Mouse (Mus musculus) MEL (cell line): ENCODE measurements around the gene Hdhd3. TPM values are rescaled to one million over a fixed set of nuclear protein-coding genes. Genes with fewer than 3 reads are reported as not detected.

Source experiments
- DNase-seq: peaks from one replicate; pipeline ENCODE4 v3.0.0; 2011; ENCODE audit warnings: low read depth, low spot score
- H3K27ac ChIP-seq: 2 replicates; pipeline ENCODE4 v1.5.1; 2012; ENCODE audit warnings: low read depth, mild to moderate bottlenecking, control low read depth, low read length, moderate library complexity; ENCODE audit not compliant: control insufficient read depth
- H3K27me3 ChIP-seq, 2 experiments: fragments of 150-350 bp in 1 of 2; sonication (generic) in 1 of 2; 2 replicates each; pipeline ENCODE4 v1.6.1; 2012; ENCODE audit warnings: low read length in 2 of 2, mild to moderate bottlenecking in 2 of 2, improper control_type of control experiment in 1 of 2, moderate library complexity in 1 of 2; ENCODE audit not compliant: insufficient read depth in 2 of 2, control insufficient read depth in 1 of 2
- H3K36me3 ChIP-seq, 2 experiments: 2 replicates each; pipeline ENCODE4 v1.6.1; 2012 to 2014; ENCODE audit warnings: low read length in 2 of 2, improper control_type of control experiment in 1 of 2, inconsistent platforms in 1 of 2, mild to moderate bottlenecking in 1 of 2; ENCODE audit not compliant: insufficient read depth in 2 of 2, control insufficient read depth in 1 of 2
- H3K4me1 ChIP-seq, 2 experiments: fragments of 150-350 bp in 1 of 2; sonication (generic) in 1 of 2; 2 replicates each; pipeline ENCODE4 v1.6.1; 2012; ENCODE audit warnings: low read length in 2 of 2, improper control_type of control experiment in 1 of 2, mild to moderate bottlenecking in 1 of 2; ENCODE audit not compliant: insufficient read depth in 2 of 2, control insufficient read depth in 1 of 2
- H3K4me3 ChIP-seq, 2 experiments: fragments of 150-350 bp in 1 of 2; sonication (generic) in 1 of 2; 2 replicates each; pipeline ENCODE4 v1.5.1; 2012; ENCODE audit warnings: low read depth in 2 of 2, low read length in 2 of 2, mild to moderate bottlenecking in 2 of 2, moderate library complexity in 2 of 2, control low read depth in 1 of 2, improper control_type of control experiment in 1 of 2; ENCODE audit not compliant: control insufficient read depth in 1 of 2, insufficient read depth in 1 of 2
- H3K79me2 ChIP-seq: 2 replicates; pipeline ENCODE4 v1.6.1; 2012; ENCODE audit warnings: mild to moderate bottlenecking, low read length, moderate library complexity; ENCODE audit not compliant: control insufficient read depth, poor library complexity, insufficient read depth
- H3K9ac ChIP-seq: 2 replicates; pipeline ENCODE4 v1.6.1; 2012; ENCODE audit warnings: low read depth, mild to moderate bottlenecking, control low read depth, low read length, moderate library complexity; ENCODE audit not compliant: control insufficient read depth, poor library complexity, severe bottlenecking
- H3K9me3 ChIP-seq: fragments of 150-350 bp; sonication (generic); replicated peaks from 2 replicates; pipeline ENCODE4 v1.6.1; 2012; ENCODE audit warnings: mild to moderate bottlenecking, low read length, improper control_type of control experiment, moderate library complexity; ENCODE audit not compliant: insufficient read depth
- BHLHE40 ChIP-seq: IDR thresholded peaks from 2 replicates; pipeline ENCODE4 v1.6.1; 2012; ENCODE audit warnings: low read depth, mild to moderate bottlenecking, inconsistent platforms, low read length, improper control_type of control experiment, borderline replicate concordance
- CTCF ChIP-seq, 3 experiments: IDR thresholded peaks in 2 of 3; conservative IDR thresholded peaks in 1 of 3; 2 replicates each; pipeline ENCODE4 v1.5.1; 2011 to 2012; ENCODE audit warnings: low read length in 3 of 3, low read depth in 2 of 3, mild to moderate bottlenecking in 2 of 3, improper control_type of control experiment in 1 of 3, inconsistent platforms in 1 of 3, mixed read lengths in 1 of 3, moderate library complexity in 1 of 3; ENCODE audit not compliant: control insufficient read depth in 1 of 3, insufficient read depth in 1 of 3, poor library complexity in 1 of 3, severe bottlenecking in 1 of 3
- ETS1 ChIP-seq: IDR thresholded peaks from 2 replicates; pipeline ENCODE4 v1.6.1; 2012; ENCODE audit warnings: low read depth, mild to moderate bottlenecking, inconsistent platforms, low read length, improper control_type of control experiment, moderate library complexity
- JUND ChIP-seq: IDR thresholded peaks from 2 replicates; pipeline ENCODE4 v1.6.1; 2011; ENCODE audit warnings: low read depth, mild to moderate bottlenecking, improper control_type of control experiment, low read length
- KAT2A ChIP-seq: conservative IDR thresholded peaks from 2 replicates; pipeline ENCODE4 v1.6.1; 2012; ENCODE audit warnings: low read depth, low read length, improper control_type of control experiment, inconsistent platforms
- MAFK ChIP-seq: IDR thresholded peaks from 2 replicates; pipeline ENCODE4 v1.6.1; 2011; ENCODE audit warnings: low read depth, mild to moderate bottlenecking, low read length, improper control_type of control experiment, borderline replicate concordance
- MYC ChIP-seq: IDR thresholded peaks from 2 replicates; pipeline ENCODE4 v1.6.1; 2011; ENCODE audit warnings: low read depth, mild to moderate bottlenecking, low read length, improper control_type of control experiment, moderate library complexity
- NELFE ChIP-seq: IDR thresholded peaks from 2 replicates; pipeline ENCODE4 v1.6.1; 2011; ENCODE audit warnings: low read depth, low read length, improper control_type of control experiment
- POLR2AphosphoS2 ChIP-seq: IDR thresholded peaks from 2 replicates; pipeline ENCODE4 v1.6.1; 2011; ENCODE audit warnings: low read length, improper control_type of control experiment
- RAD21 ChIP-seq: IDR thresholded peaks from 2 replicates; pipeline ENCODE4 v1.6.1; 2011; ENCODE audit warnings: mild to moderate bottlenecking, low read depth, low read length, improper control_type of control experiment
- SIN3A ChIP-seq: IDR thresholded peaks from 2 replicates; pipeline ENCODE4 v1.6.1; 2012; ENCODE audit warnings: low read length, improper control_type of control experiment, inconsistent platforms
- SMC3 ChIP-seq: IDR thresholded peaks from 2 replicates; pipeline ENCODE4 v1.6.1; 2011; ENCODE audit warnings: low read depth, low read length, improper control_type of control experiment
- TBP ChIP-seq: IDR thresholded peaks from 2 replicates; pipeline ENCODE4 v1.8.0; 2011; ENCODE audit warnings: low read depth, low read length, improper control_type of control experiment
- TCF12 ChIP-seq: IDR thresholded peaks from 2 replicates; pipeline ENCODE4 v1.6.1; 2014; ENCODE audit warnings: low read depth, mild to moderate bottlenecking, inconsistent platforms, low read length, improper control_type of control experiment, moderate library complexity
- USF1 ChIP-seq: IDR thresholded peaks from 2 replicates; pipeline ENCODE4 v1.6.1; 2014; ENCODE audit warnings: low read depth, mild to moderate bottlenecking, inconsistent platforms, low read length, improper control_type of control experiment, moderate library complexity
- ZC3H11A ChIP-seq: IDR thresholded peaks from 2 replicates; pipeline ENCODE4 v1.6.1; 2012; ENCODE audit warnings: low read depth, mild to moderate bottlenecking, inconsistent platforms, low read length, improper control_type of control experiment
- ZNF384 ChIP-seq: IDR thresholded peaks from 2 replicates; pipeline ENCODE4 v1.6.1; 2012; ENCODE audit warnings: low read depth, mild to moderate bottlenecking, inconsistent platforms, low read length, improper control_type of control experiment
- polyA plus RNA-seq, 2 experiments: library from polyadenylated mRNA; stranded (reverse) in 1 of 2; unstranded in 1 of 2; fragments of >175 nt in 1 of 2; fragments of >200 nt in 1 of 2; gene quantifications; 2 replicates each; pipeline versions ENCODE4 v1.2.1 to v1.2.4; 2012; ENCODE audit warnings: low replicate concordance in 2 of 2, low read depth in 1 of 2; ENCODE audit not compliant: insufficient read length in 2 of 2, insufficient read depth in 1 of 2, missing spikeins in 1 of 2
- total RNA-seq: library from RNA; depleted of rRNA; stranded (reverse); fragments of 300-350 nt; gene quantifications from 2 replicates; pipeline ENCODE4 v1.2.3, GENCODE M21; 2012; rRNA removed

Hdhd3 gene
- total and polyA plus RNA-seq, 3 experiments = 3.5 to 6.0 TPM; not detected in 1

DNA sequence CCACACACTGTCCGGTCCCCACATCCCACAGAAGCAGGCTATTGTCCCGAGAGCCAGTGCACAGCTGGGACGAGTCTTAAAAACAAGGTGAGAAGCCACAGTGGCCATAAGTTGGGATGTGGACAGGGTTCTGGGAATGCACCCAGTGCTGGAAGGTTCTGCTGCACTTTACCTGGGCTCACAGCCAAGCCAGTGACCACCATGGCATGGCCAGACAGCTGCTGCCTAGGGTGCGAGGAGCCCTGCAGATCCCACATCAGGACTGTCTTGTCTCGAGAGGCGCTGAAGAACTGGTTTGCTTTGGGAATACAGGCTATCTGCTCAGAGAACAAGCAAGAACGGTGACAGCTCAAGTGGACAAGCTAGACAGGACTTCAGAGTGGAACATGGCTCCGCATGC lies 42.9 kb downstream of the Hdhd3 start:
- Histone ChIP-seq H3K4me3 (no peak overlapping the region), H3K4me1 (no peaks in the 10 kb centered on the region), H3K9me3 (no peaks in the 10 kb centered on the region), H3K9ac (no peak overlapping the region), H3K36me3 (no peaks in the 10 kb centered on the region), H3K27me3 (no peaks in the 10 kb centered on the region), H3K79me2 (no peaks in the 10 kb centered on the region)
- DNase-seq = no peak
- TF ChIP-seq MAFK (no peak), RAD21 (no peak), SIN3A (no peak)
- TF ChIP-seq, all 39 proteins: peak for 0
- H3K27ac ChIP-seq = no peak overlapping the region

DNA sequence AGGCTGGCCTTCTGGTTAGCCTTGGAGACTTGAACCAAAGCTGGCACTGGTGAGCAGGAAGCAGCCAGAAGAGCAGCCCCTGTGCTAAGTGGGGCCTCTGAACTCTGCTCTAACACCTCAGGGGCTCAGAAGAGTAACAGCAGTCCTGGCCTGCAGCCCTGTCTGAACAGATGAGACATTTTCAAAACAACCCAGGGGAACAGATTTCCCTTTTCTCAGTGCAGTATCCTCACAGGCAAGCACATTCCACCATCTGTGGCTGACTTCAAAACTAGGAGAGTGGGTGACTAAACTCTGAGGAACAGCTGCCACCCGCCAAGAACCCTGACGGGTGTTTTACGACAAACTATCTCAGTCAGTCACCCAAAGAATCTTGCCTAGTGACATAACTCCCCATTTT lies 44.2 kb downstream of the Hdhd3 start:
- TF ChIP-seq MAFK = no peak
- Histone ChIP-seq H3K9me3 (no peaks in the 10 kb centered on the region), H3K27me3 (no peaks in the 10 kb centered on the region), H3K36me3 (no peaks in the 10 kb centered on the region), H3K4me1 (no peaks in the 10 kb centered on the region), H3K27ac (no peak overlapping the region), H3K9ac (no peak overlapping the region), H3K4me3 (no peak overlapping the region), H3K79me2 (no peaks in the 10 kb centered on the region)
- no peak for DNase-seq

- peak; percentile 65 for DNase-seq
- no peak overlapping the region for H3K27ac ChIP-seq
- TF ChIP-seq NELFE (no peak), ETS1 (no peak), TBP (no peak), KAT2A (no peak), JUND (no peak), CTCF (IDR thresholded peaks at IDR 0.05 in 2 of 3, conservative IDR thresholded peaks at IDR 0.05 in 1 of 3; ENCODE audit: control insufficient read depth in 1 of 3, insufficient read depth in 1 of 3, low read depth in 2 of 3, low read length in 3 of 3, poor library complexity in 1 of 3, severe bottlenecking in 1 of 3) (peak; percentile 52 to 72 (median 67)), MYC (no peak), TCF12 (no peak), RAD21 (peak; percentile 51), BHLHE40 (no peak), ZC3H11A (peak; percentile 58), POLR2AphosphoS2 (no peak), SMC3 (peak; percentile 90), ZNF384 (no peak), USF1 (no peak)
- no peaks in the 10 kb centered on the region for H3K36me3 ChIP-seq
- H3K9me3 ChIP-seq = no peaks in the 10 kb centered on the region
- no peaks in the 10 kb centered on the region for H3K4me1 ChIP-seq
- H3K27me3 ChIP-seq = peaks cover 0 to 2% of the 10 kb centered on the region in 2 experiments; a peak in 2 of 4 replicates
- H3K79me2 ChIP-seq = no peaks in the 10 kb centered on the region
- no peak overlapping the region for H3K9ac ChIP-seq
- no peak overlapping the region for H3K4me3 ChIP-seq
Measured at GRCm38 (mm10) chr4:62454995-62455394, 48.3 kb downstream of the Hdhd3 start.

Other genes with a start within 250 kb of the Hdhd3 start
- gene Slc31a2, start 240.9 kb downstream of the Hdhd3 start, total RNA-seq = 0.08 TPM in 1 of 2 replicates, not detected in the other
- gene Slc31a2, start 240.9 kb downstream of the Hdhd3 start, polyA plus RNA-seq = under 1 TPM in 1 of 2 experiments, not detected in 1; 0.25 TPM
- gene Fkbp15, start 142.9 kb downstream of the Hdhd3 start, total RNA-seq = 21.1 and 23.3 TPM in 2 replicates
- gene Fkbp15, start 142.9 kb downstream of the Hdhd3 start, polyA plus RNA-seq = 10 to 100 TPM in 1 of 2 experiments, not detected in 1; 26.5 TPM
- 18.9 and 20.6 TPM in 2 replicates for gene Slc31a1, start 142.7 kb downstream of the Hdhd3 start, total RNA-seq
- 10 to 100 TPM; 37.5 to 46.5 TPM for gene Slc31a1, start 142.7 kb downstream of the Hdhd3 start, polyA plus RNA-seq
- gene Cdc26, start 94.8 kb downstream of the Hdhd3 start, total RNA-seq = 80.9 and 81.4 TPM in 2 replicates
- 10 to 100 TPM in 1 of 2 experiments, not detected in 1; 80.4 TPM for gene Cdc26, start 94.8 kb downstream of the Hdhd3 start, polyA plus RNA-seq
- 24.4 and 26.9 TPM in 2 replicates for gene Prpf4, start 94.7 kb downstream of the Hdhd3 start, total RNA-seq
- gene Prpf4, start 94.7 kb downstream of the Hdhd3 start, polyA plus RNA-seq = 10 to 100 TPM in 1 of 2 experiments, not detected in 1; 37.9 TPM
- 0.10 and 0.15 TPM in 2 replicates for gene Rnf183, start 68.2 kb downstream of the Hdhd3 start, total RNA-seq
- gene Rnf183, start 68.2 kb downstream of the Hdhd3 start, polyA plus RNA-seq = under 1 TPM in 1 of 2 experiments, not detected in 1; 0.25 TPM
- 0.85 and 1.9 TPM in 2 replicates for gene Wdr31, start 32.6 kb downstream of the Hdhd3 start, total RNA-seq
- under 1 TPM in 1 of 2 experiments, not detected in 1; 0.91 TPM for gene Wdr31, start 32.6 kb downstream of the Hdhd3 start, polyA plus RNA-seq
- 0.13 and 0.19 TPM in 2 replicates for gene Bspry, start 23.4 kb downstream of the Hdhd3 start, total RNA-seq
- under 1 TPM in 1 of 2 experiments, not detected in 1; 0.50 TPM for gene Bspry, start 23.4 kb downstream of the Hdhd3 start, polyA plus RNA-seq
- 199 and 213 TPM in 2 replicates for gene Alad, start 16.5 kb upstream of the Hdhd3 start, total RNA-seq
- gene Alad, start 16.5 kb upstream of the Hdhd3 start, polyA plus RNA-seq = 100 to 1,000 TPM in 1 of 2 experiments, not detected in 1; 386 TPM
- 51.4 and 63.6 TPM in 2 replicates for gene Pole3, start 21.6 kb upstream of the Hdhd3 start, total RNA-seq
- gene Pole3, start 21.6 kb upstream of the Hdhd3 start, polyA plus RNA-seq = 100 to 1,000 TPM in 1 of 2 experiments, not detected in 1; 103 TPM
- 0.12 TPM in 1 of 2 replicates, not detected in the other for gene 4933430I17Rik, start 21.9 kb upstream of the Hdhd3 start, total RNA-seq
- gene 4933430I17Rik, start 21.9 kb upstream of the Hdhd3 start, polyA plus RNA-seq = under 1 TPM in 1 of 2 experiments, not detected in 1; 0.43 TPM
- gene Rgs3, start 56.4 kb upstream of the Hdhd3 start, total RNA-seq = not detected in 2 replicates
- gene Rgs3, start 56.4 kb upstream of the Hdhd3 start, polyA plus RNA-seq = not detected